Mouse (Mus musculus): ENCODE results near the gene BC107364. TPM values are rescaled to one million over a fixed set of nuclear protein-coding genes. Genes with fewer than 3 reads are reported as not detected.
"Not testable (repeated sequence)": the region's sequence is repeated elsewhere in the genome, so short reads cannot be mapped to it uniquely, and the experiment has no call there.

Gene BC107364
- total RNA-seq, 4 experiments from 2014 or later = not detected

DNA sequence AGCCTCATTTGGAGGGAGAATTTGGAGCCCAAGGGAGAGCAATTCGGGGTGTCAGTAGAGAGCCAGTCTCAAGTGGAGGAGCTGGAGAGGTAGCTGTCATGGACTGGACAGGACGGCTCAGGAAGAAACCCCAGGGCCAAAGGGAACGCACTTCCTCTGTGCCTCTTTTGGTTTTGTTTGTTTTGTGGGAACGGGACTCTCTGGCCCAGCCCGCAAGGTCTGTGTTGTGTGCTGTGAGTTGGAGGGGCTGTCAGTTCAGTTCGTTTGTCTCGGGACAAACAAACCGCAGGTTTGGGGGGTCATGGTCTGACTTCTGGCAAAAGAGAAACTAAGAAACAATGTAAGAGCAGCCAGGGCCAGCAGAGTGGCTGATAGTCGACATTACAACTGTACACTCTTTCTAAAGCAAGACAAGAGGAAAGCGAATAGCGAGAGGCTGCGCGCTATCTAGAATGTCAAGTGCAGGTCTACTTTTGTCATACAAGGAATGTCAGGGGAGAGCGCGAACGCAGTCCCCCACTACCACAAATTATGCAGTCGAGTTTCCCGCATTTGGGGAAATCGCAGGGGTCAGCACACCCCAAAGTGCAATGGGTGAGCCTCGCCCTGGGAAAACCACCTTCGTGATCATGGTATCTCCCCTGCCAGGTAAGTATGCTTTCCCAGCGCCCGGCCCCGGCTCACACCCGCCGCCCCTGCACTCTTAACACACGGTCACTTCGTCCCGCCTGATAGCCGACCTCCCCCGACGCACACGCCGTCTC, 34.1 kb upstream of the BC107364 start:
- not testable (repeated sequence) for DNase-seq (ENCODE audit: low spot score)

DNA sequence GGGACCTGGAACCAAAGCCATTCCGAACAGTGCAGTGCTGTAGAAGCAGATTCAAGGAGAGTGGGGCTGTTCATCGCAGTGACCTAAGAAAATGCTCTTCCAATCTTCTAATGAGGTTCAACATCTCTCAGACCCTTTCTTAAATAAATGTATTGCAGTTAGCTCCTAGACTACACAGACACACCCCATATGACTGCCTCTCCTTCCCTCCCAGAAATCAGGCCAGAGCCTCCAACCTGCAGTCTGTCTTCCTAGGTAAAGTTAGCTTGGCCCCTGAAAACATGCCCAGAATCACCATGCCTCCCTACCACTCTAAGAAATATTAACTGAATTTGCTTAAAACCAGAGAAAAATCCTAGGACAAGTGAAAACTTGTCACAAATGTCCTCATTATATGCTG, 33.3 kb upstream of the BC107364 start:
- DNase-seq (ENCODE audit: low spot score) = no peak

DNA sequence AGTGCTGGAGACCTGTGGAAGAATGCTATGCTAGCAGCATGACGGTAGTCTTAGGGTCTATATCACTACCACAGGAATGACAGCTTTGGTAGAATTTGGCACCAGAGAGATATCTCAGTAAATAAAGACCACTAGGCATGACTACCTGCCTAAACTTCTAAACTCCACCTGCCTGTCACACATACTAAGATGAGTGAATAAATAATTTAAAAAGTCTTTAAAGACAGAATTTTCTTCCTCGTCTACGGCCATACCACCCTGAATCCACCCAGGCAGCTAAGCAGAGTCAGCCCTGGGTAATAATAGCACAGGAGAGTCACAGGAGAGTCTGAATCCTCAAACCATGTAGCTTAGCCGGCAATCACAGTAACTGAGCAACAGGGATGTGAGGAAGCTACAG, 32.8 kb upstream of the BC107364 start:
- no peak for DNase-seq (ENCODE audit: low spot score)

DNA sequence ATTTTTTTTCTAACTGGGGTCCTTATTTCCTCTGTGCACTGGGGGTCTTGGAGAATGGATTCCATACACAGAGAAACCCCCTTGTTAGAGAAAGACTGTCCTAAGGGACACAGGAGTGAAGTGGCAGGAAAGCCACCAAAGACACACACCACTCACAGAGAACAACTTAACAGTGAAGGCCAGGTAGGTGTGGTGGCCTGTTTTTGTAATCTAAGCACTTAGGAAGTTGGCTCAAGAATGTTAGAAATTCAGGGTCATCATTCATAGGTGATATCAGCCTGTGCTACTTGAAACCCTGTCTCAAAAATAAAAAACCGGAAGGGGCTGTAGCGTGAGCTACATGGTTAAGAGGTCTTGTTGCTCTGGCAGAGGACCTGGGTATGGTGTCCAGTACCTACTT, 31.8 kb upstream of the BC107364 start:
- DNase-seq (ENCODE audit: low spot score) = no peak

- DNase-seq (ENCODE audit: low spot score) = not testable (repeated sequence)
These were observed 30.9 kb upstream of the BC107364 start for GRCm38 (mm10) chr3:96483044-96483443.

- DNase-seq (ENCODE audit: low spot score) = no peak
These were observed 30.3 kb upstream of the BC107364 start for GRCm38 (mm10) chr3:96482451-96482850.

GRCm38 (mm10) chr3:96481856-96482255, 29.8 kb upstream of the BC107364 start:
- DNase-seq (ENCODE audit: low spot score) = no peak

DNA sequence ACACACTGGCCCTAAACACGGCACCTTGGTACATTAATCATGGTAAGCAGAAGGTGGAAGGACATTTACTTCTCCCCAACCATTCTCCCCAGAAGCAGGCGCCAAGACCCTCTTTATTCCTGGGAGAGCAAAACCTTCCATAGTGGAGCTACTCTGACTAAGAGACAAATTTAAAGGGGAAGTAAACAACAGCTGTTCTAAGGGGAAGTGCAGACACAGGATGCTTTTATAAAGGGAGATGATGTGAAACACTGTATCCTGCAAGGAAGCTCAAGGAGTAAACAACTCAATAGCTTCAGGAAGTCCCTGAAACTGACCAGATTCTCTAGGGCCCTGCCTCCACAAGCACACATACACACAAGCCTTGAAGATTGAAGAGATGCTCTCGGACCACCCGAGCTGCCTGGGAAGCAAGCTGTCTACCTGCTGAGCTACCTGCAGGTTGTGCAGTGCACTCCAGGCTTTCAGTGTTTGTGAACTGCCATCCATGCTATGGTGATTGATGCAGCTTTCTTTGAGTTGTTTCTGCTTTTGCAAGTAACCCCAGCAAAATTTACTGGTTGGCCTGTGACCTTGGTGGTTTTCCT, 28.7 kb upstream of the BC107364 start:
- no peak for DNase-seq (ENCODE audit: low spot score)

DNA sequence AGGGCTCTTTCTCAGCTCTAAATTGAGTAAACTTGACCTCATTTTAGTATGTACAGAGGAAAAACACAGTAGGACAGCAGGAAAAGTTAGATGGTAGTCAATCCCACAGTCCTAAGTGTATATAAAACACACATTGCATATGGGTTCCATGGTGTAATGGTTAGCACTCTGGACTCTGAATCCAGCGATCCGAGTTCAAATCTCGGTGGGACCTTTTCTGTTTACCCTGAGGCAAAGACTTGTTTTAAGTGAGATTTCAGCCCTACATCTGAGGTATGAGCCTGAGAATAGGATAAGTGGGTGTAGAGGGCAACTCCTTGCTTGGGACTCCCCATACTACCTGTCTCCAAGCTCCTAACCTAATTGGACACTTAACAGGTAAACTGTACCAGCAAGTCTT, 27.1 kb upstream of the BC107364 start:
- DNase-seq (ENCODE audit: low spot score) = no peak

DNA sequence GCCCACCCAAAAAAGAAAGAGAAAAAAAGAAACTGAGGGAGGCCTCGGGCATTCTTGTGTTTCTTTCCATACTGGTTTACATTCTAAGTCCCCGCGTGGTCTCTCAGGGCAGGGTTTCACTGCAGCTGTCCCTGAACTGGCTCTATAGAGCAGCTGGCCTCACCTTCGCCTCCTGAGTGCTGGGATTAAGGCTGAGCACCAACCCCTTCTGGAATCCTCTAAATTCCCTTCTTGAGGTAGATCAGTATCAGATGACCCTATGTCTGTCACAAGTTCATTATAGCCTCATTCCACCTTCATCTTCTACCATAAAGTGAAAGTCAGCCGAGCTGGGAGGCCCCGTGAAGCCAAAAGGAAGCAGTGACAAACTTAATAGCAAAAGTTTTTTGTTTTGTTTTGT, 25.5 kb upstream of the BC107364 start:
- no peak for DNase-seq (ENCODE audit: low spot score)

- no peak for DNase-seq (ENCODE audit: low spot score)
These were observed 25.0 kb upstream of the BC107364 start for GRCm38 (mm10) chr3:96477084-96477483.

DNA sequence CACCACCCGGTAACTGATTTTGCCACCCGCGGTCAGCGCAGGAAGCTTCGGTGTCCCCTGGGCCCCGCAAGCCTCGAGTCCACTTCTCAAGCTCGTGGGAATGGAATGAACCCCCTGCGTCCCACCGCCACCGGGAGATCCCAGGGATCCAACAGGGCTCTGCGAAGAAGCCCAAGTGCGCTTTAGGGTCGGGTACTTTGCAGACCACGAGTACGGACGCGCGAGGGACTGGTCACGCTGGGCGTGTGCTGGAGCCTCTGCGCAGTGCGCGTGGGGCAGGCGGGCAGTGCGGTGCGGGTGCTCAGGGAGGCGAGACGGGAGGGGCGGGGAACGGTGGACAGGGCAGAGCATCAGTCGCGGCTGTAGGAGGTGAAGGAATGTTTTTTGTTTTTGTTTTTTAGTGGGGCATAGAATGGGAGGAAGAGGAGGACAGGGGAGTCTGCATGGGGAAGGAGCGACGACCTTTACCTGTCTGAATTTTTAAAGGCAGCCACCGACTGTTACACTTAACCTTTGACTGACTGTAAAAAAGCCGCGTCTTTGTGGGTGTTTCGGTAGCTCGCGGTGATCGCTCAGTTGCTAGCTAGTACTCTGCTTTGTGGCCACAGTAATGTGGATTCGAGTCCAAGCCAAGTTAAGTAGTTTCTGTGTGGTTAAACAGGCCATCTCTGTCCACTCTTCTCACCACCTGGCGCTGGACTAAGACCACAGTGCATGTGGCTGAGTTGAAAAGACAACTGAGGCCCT, 23.0 kb upstream of the BC107364 start:
- DNase-seq (ENCODE audit: low spot score) = no peak

DNA sequence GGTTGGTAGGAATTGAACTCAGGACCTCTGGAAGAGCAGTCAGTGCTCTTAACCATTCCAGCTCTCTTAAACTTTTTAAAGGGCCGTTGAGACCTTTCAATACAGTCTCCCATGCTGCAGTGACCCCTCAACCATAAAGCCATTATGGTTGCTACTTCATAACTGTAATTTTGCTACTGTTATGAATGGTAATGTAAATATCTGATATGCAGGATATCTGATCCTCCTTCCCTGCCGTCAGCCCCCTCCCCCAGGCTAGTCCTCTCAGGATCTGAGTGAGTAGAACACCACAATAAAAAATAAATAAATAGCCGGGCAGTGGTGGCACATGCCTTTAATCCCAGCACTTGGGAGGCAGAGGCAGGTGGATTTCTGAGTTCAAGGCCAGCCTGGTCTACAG, 21.4 kb upstream of the BC107364 start:
- DNase-seq (ENCODE audit: low spot score) = not testable (repeated sequence)

DNA sequence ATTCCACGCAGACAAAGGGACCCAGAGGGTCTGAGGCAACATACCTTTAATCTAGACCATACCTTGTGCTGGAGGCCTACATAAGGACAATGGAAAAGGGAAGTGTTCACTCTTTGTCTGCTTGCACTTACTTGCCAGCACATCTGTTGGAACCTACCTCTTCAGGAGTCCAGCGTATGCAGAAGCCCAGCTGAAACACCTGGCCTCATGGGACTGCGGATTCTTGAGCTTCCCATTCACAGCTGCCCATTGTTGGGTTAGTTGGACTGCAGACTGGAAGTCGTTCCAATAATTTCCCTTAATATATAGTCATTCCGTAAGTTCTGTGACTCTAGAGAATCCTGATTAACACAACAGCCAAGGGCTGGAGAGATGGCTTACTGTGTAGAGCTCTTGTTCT, 20.0 kb upstream of the BC107364 start:
- no peak for DNase-seq (ENCODE audit: low spot score)

- no peak for DNase-seq (ENCODE audit: low spot score)
These were observed 17.5 kb upstream of the BC107364 start for GRCm38 (mm10) chr3:96469626-96470025.

- DNase-seq (ENCODE audit: low spot score) = not testable (repeated sequence)
These were observed 16.2 kb upstream of the BC107364 start for GRCm38 (mm10) chr3:96468335-96468734.

GRCm38 (mm10) chr3:96467641-96468040, 15.5 kb upstream of the BC107364 start:
- DNase-seq (ENCODE audit: low spot score) = no peak

DNA sequence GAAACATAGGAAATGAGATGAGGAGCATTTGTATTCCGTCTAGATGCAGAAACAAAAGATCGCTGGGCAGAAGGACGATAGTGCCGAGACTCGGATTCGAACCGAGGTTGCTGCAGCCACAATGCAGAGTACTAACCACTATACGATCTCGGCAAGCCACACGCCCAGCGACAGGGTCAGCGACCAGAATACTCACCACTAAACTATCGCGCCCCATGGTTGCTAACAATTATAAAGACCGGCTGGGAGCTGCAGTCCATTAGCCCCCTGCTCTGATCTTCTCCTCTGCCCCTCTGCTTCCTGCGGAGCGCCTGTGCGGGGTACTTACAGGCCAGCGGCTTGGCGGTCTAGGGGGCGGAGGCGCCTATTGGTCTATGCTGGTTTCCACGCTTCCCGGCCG, 11.8 kb upstream of the BC107364 start:
- DNase-seq (ENCODE audit: low spot score) = no peak

GRCm38 (mm10) chr3:96460568-96460870, 8.4 kb upstream of the BC107364 start:
- not testable (repeated sequence) for DNase-seq (ENCODE audit: low spot score)

DNA sequence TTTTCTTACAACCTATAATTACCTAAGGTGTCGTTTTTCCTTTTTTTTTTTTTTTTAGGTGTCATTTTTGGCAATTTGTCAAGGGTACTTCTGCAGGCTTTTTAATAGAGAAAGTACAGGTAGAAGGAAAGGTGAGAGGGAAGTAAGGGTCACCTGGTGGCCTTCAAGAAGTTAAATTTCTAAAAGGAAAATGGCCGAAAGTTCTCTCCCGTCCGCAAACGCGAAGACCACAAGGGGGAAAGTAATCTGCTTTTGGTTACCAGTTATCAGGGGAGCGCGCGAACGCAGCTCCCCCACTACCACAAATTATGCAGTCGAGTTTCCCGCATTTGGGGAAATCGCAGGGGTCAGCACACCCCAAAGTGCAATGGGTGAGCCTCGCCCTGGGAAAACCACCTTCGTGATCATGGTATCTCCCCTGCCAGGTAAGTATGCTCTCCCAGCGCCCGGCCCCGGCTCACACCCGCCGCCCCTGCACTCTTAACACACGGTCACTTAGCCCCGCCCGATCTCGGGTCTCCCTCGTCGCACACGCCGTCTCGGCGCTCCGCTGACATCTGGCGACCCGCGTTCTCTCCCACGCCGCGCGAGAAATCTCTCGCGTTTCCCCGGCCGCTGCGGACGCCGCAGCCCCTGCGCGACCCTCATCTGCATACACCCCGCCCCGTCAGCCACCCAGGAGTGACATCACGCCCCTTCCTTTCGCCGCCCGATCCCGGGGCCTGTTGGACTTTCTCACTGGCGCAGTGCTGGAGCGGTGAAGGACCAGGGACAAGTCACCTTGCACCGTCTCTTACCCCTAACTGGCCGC, 7.9 kb upstream of the BC107364 start:
- not testable (repeated sequence) for DNase-seq (ENCODE audit: low spot score)

DNA sequence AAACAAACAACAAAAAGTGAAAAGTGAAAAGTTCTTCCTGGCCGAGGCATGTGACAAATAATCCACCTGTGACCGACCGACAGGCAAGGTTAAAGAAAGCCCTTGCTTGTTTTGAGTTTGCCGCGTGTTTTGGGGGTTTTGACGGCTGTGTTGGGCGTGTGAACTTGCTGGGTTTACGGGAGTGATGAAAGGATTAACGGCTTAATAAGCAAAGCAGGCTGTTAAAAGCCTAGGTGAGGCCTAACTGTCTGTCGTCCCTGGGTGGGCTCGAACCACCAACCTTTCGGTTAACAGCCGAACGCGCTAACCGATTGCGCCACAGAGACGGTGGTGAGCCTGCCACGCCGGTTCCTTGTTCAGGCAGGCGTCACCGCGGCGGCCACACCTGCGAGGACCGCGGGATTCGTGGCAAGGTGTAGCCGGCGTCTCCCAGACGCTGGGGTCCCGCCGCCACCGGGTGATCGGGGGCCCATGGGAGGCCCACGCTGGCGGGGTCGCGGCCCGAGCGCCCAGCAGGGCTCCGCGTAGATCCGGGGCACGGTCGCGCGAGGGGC, 6.9 kb upstream of the BC107364 start:
- not testable (repeated sequence) for DNase-seq (ENCODE audit: low spot score)

GRCm38 (mm10) chr3:96458008-96458407, 5.9 kb upstream of the BC107364 start:
- DNase-seq (ENCODE audit: low spot score) = not testable (repeated sequence)

All from heart, adult 8-10 months (tissue).